Mouse (Mus musculus) intestine, embryonic 14.5 days (tissue): ENCODE measurements around the gene Fgfr2. TPM values are rescaled to one million over a fixed set of nuclear protein-coding genes. Genes with fewer than 3 reads are reported as not detected.

Experiments
- ATAC-seq: fragments of 200-750 bp; cut with Nextera tagmentation; replicated peaks from 2 replicates; pipeline ENCODE4 v1.8.0; 2017; ENCODE audit warnings: low read depth, moderate number of reproducible peaks, moderate TSS enrichment, moderate library complexity; ENCODE audit not compliant: low FRiP score, low TSS enrichment
- DNase-seq: peaks from one replicate; pipeline ENCODE4 v3.0.0-alpha.2; 2018; ENCODE audit warnings: low spot score
- H3K27ac ChIP-seq: fragments of 300-500 bp; sonication (generic); 2 replicates; pipeline ENCODE4 v1.5.1; 2014; ENCODE audit warnings: low read depth, mild to moderate bottlenecking, control low read depth
- H3K27me3 ChIP-seq: fragments of 300-500 bp; sonication (generic); replicated peaks from 2 replicates; pipeline ENCODE4 v1.6.1; 2014; ENCODE audit warnings: low read length, control low read depth; ENCODE audit not compliant: control insufficient read depth, insufficient read depth
- H3K36me3 ChIP-seq: fragments of 300-500 bp; sonication (generic); 2 replicates; pipeline ENCODE4 v1.6.1; 2014; ENCODE audit warnings: low read length, control low read depth; ENCODE audit not compliant: control insufficient read depth, insufficient read depth
- H3K4me1 ChIP-seq: fragments of 300-500 bp; sonication (generic); replicated peaks from 2 replicates; pipeline ENCODE4 v1.6.1; 2014; ENCODE audit warnings: low read length, control low read depth, mixed read lengths; ENCODE audit not compliant: control insufficient read depth, insufficient read depth
- H3K4me2 ChIP-seq: fragments of 300-500 bp; sonication (generic); 2 replicates; pipeline ENCODE4 v1.6.1; 2014; ENCODE audit warnings: low read length
- H3K4me3 ChIP-seq: fragments of 300-500 bp; sonication (generic); 2 replicates; pipeline ENCODE4 v1.5.1; 2014; ENCODE audit warnings: low read depth, low read length, control low read depth, mixed read lengths
- H3K9ac ChIP-seq: fragments of 300-500 bp; sonication (generic); 2 replicates; pipeline ENCODE4 v1.6.1; 2014; ENCODE audit warnings: mild to moderate bottlenecking, low read length
- H3K9me3 ChIP-seq: fragments of 300-500 bp; sonication (generic); 2 replicates; pipeline ENCODE4 v1.6.1; 2016; ENCODE audit warnings: low read length, control low read depth; ENCODE audit not compliant: control insufficient read depth
- WGBS: fragments of 180-500 bp; shearing (Covaris S2); extraction: QIAGEN DNeasy Blood & Tissue Kit; methylation state at CpG from one replicate; pipeline ENCODE4 v1.1.7; 2014; 5-methylcytosine and 5-hydroxymethylcytosine counted together
- polyA plus RNA-seq: library from polyadenylated mRNA; unstranded; fragments of >200 nt; fragmentation: Nextera tagmentation; extraction: Ambion mirVana; gene quantifications from 2 replicates; pipeline ENCODE4 v1.2.1, GENCODE M21; 2014

Gene Fgfr2
- polyA plus RNA-seq, 1 experiment from 2014 or later, result 105 TPM

DNA sequence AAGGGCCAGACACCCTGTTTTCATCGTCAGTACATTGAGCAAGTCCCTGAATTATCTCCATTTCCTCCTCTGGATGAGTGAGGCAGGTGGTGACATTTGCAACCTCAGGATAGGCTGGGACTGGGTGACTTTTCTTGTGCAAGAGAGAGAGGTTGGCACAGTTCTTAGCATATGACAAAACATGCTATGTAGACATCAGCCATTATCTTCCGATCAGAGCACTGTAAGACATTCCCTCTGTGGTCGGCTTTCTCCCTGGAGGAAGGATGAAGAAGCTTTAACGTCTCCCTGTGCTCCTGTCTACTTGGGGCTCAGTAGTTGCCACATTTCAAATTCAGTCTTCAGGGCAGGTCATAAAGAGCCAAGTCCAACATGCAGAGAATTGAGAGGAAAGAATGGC, 1858.9 kb downstream of the Fgfr2 start:
- WGBS, result 89% methylated on average over 4 of the region's 4 CpGs
- no peak overlapping the region for H3K4me3 ChIP-seq
- no peak for DNase-seq
- H3K36me3 ChIP-seq, result no peaks in the 10 kb centered on the region
- H3K4me1 ChIP-seq, result no peaks in the 10 kb centered on the region
- H3K4me2 ChIP-seq, result no peak overlapping the region
- ATAC-seq, result no peak
- no peaks in the 10 kb centered on the region for H3K9me3 ChIP-seq
- no peak overlapping the region for H3K9ac ChIP-seq
- no peak overlapping the region for H3K27ac ChIP-seq
- H3K27me3 ChIP-seq, result no peaks in the 10 kb centered on the region

GRCm38 (mm10) chr7:131260946-131261345, 1862.2 kb downstream of the Fgfr2 start:
- H3K4me3 ChIP-seq, result no peak overlapping the region
- no peaks in the 10 kb centered on the region for H3K27me3 ChIP-seq
- no peaks in the 10 kb centered on the region for H3K36me3 ChIP-seq
- H3K27ac ChIP-seq, result no peak overlapping the region
- WGBS, result 55% methylated on average over 6 of the region's 6 CpGs
- H3K9ac ChIP-seq, result no peak overlapping the region
- no peaks in the 10 kb centered on the region for H3K9me3 ChIP-seq
- no peak overlapping the region for H3K4me2 ChIP-seq
- ATAC-seq, result no peak
- no peaks in the 10 kb centered on the region for H3K4me1 ChIP-seq
- DNase-seq, result no peak

- H3K36me3 ChIP-seq, result no peaks in the 10 kb centered on the region
- no peaks in the 10 kb centered on the region for H3K9me3 ChIP-seq
- no peak overlapping the region for H3K27ac ChIP-seq
- DNase-seq (no peak), ATAC-seq (no peak)
- no peak overlapping the region for H3K4me2 ChIP-seq
- no peaks in the 10 kb centered on the region for H3K27me3 ChIP-seq
- H3K9ac ChIP-seq, result no peak overlapping the region
- no peaks in the 10 kb centered on the region for H3K4me1 ChIP-seq
- WGBS, result 67% methylated on average over 1 of the region's 1 CpGs
- H3K4me3 ChIP-seq, result no peak overlapping the region
Measured at GRCm38 (mm10) chr7:131257309-131257708, 1865.8 kb downstream of the Fgfr2 start.

GRCm38 (mm10) chr7:131256841-131257240, 1866.3 kb downstream of the Fgfr2 start:
- H3K4me1 ChIP-seq, result no peaks in the 10 kb centered on the region
- DNase-seq (no peak), ATAC-seq (no peak)
- H3K36me3 ChIP-seq, result no peaks in the 10 kb centered on the region
- H3K4me2 ChIP-seq, result no peak overlapping the region
- WGBS, result 90% methylated on average over 5 of the region's 5 CpGs
- H3K27me3 ChIP-seq, result no peaks in the 10 kb centered on the region
- no peak overlapping the region for H3K27ac ChIP-seq
- H3K4me3 ChIP-seq, result no peak overlapping the region
- H3K9me3 ChIP-seq, result no peaks in the 10 kb centered on the region
- no peak overlapping the region for H3K9ac ChIP-seq

DNA sequence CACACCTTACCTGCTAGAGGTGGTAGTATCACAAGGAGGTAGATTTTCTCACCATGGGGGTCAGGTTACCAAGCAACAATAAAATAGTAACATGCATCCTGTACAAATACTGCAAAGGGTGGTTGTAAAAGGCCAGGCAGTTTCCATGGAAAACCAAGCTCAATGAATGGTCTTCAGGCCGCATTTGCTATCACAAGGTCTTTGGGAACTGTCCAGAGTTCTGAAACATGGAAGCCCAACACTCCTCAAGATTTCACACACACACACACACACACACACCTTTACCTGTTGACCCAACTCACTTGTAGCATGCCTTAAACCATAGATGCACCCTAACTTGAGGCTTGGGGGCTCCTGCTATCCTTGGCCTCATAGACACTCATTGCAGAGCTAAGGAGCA, 1878.2 kb downstream of the Fgfr2 start:
- H3K9ac ChIP-seq, result no peak overlapping the region
- H3K27ac ChIP-seq, result no peak overlapping the region
- H3K4me3 ChIP-seq, result no peak overlapping the region
- H3K9me3 ChIP-seq, result no peaks in the 10 kb centered on the region
- H3K27me3 ChIP-seq, result no peaks in the 10 kb centered on the region
- 13% methylated on average over 1 of the region's 1 CpGs for WGBS
- DNase-seq (no peak), ATAC-seq (no peak)
- H3K36me3 ChIP-seq, result no peaks in the 10 kb centered on the region
- H3K4me2 ChIP-seq, result no peak overlapping the region
- no peaks in the 10 kb centered on the region for H3K4me1 ChIP-seq

- Histone ChIP-seq H3K9ac (no peak overlapping the region), H3K36me3 (no peaks in the 10 kb centered on the region), H3K9me3 (no peaks in the 10 kb centered on the region), H3K27ac (no peak overlapping the region), H3K4me1 (no peaks in the 10 kb centered on the region), H3K27me3 (no peaks in the 10 kb centered on the region), H3K4me2 (no peak overlapping the region), H3K4me3 (no peak overlapping the region)
- DNase-seq (no peak), ATAC-seq (no peak)
Measured at GRCm38 (mm10) chr7:131236091-131236490, 1887.1 kb downstream of the Fgfr2 start.

GRCm38 (mm10) chr7:131223086-131223485, 1900.1 kb downstream of the Fgfr2 start:
- no peak overlapping the region for H3K4me3 ChIP-seq
- no peak overlapping the region for H3K4me2 ChIP-seq
- no peaks in the 10 kb centered on the region for H3K27me3 ChIP-seq
- DNase-seq, result no peak
- ATAC-seq, result no peak
- no peaks in the 10 kb centered on the region for H3K9me3 ChIP-seq
- H3K9ac ChIP-seq, result no peak overlapping the region
- no peaks in the 10 kb centered on the region for H3K4me1 ChIP-seq
- 48% methylated on average over 5 of the region's 5 CpGs for WGBS
- no peaks in the 10 kb centered on the region for H3K36me3 ChIP-seq
- H3K27ac ChIP-seq, result no peak overlapping the region

GRCm38 (mm10) chr7:131187996-131188395, 1935.2 kb downstream of the Fgfr2 start:
- H3K27me3 ChIP-seq, result no peaks in the 10 kb centered on the region
- no peaks in the 10 kb centered on the region for H3K9me3 ChIP-seq
- no peak overlapping the region for H3K4me3 ChIP-seq
- no peak overlapping the region for H3K9ac ChIP-seq
- no peak for ATAC-seq
- WGBS, result 93% methylated on average over 14 of the region's 14 CpGs
- H3K4me1 ChIP-seq, result no peaks in the 10 kb centered on the region
- no peaks in the 10 kb centered on the region for H3K36me3 ChIP-seq
- no peak overlapping the region for H3K27ac ChIP-seq
- no peak for DNase-seq
- H3K4me2 ChIP-seq, result no peak overlapping the region

DNA sequence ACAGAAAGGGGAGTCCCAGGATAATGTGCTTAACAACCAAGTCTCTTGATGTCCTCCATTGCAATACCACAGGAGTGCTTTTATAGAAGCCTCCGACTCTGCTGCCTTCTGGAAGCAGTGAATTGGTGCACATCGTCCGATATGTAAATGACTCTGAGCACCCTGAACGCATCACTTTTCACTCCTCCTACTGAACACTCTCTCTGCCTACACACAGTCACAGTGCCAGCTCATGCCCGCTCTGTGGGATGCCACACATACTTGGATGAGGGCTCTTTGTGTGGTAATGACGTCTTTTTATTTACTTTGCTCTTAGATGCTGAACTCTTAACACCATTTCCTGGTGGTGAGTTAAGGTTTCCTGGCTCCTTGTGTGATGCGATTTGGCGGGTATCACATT, 1936.1 kb downstream of the Fgfr2 start:
- Histone ChIP-seq H3K4me1 (no peaks in the 10 kb centered on the region), H3K9me3 (no peaks in the 10 kb centered on the region), H3K36me3 (no peaks in the 10 kb centered on the region), H3K27ac (no peak overlapping the region), H3K9ac (no peak overlapping the region), H3K4me3 (no peak overlapping the region), H3K4me2 (no peak overlapping the region), H3K27me3 (no peaks in the 10 kb centered on the region)
- 66% methylated on average over 8 of the region's 8 CpGs for WGBS
- DNase-seq (no peak), ATAC-seq (no peak)
